Mouse (Mus musculus) ES-E14 (cell line): ENCODE data around the gene Ccdc107.

Experiments used
- CHD2 ChIP-seq: IDR thresholded peaks from 2 replicates; pipeline ENCODE4 v1.6.1; 2014; ENCODE audit warnings: mild to moderate bottlenecking, low read depth, low read length, inconsistent platforms
- HCFC1 ChIP-seq: IDR thresholded peaks from 2 replicates; pipeline ENCODE4 v1.6.1; 2012; ENCODE audit warnings: low read length, inconsistent platforms, borderline replicate concordance; ENCODE audit not compliant: insufficient read depth
- MAFK ChIP-seq: IDR thresholded peaks from 2 replicates; pipeline ENCODE4 v1.6.1; 2014; ENCODE audit warnings: mild to moderate bottlenecking, low read depth, low read length, inconsistent platforms; ENCODE audit not compliant: insufficient read depth
- ZC3H11A ChIP-seq: IDR thresholded peaks from 2 replicates; pipeline ENCODE4 v1.6.1; 2012; ENCODE audit warnings: low read depth, mild to moderate bottlenecking, inconsistent platforms, low read length, borderline replicate concordance
- ZNF384 ChIP-seq: IDR thresholded peaks from 2 replicates; pipeline ENCODE4 v1.6.1; 2012; ENCODE audit warnings: low read depth, low read length, inconsistent platforms

- no peak for TF ChIP-seq MAFK
- TF ChIP-seq ZC3H11A = no peak
- no peak for TF ChIP-seq HCFC1
- no peak for TF ChIP-seq CHD2
- no peak for TF ChIP-seq ZNF384
Observed at GRCm38 (mm10) chr4:43530581-43530980, 37.9 kb downstream of the Ccdc107 start.
